Mouse (Mus musculus) MEL (cell line): ENCODE measurements around the gene Creb5. TPM values are rescaled to one million over a fixed set of nuclear protein-coding genes. Genes with fewer than 3 reads are reported as not detected.

Experiments
- DNase-seq: peaks from one replicate; pipeline ENCODE4 v3.0.0; 2011; ENCODE audit warnings: low read depth, low spot score
- H3K27ac ChIP-seq: 2 replicates; pipeline ENCODE4 v1.5.1; 2012; ENCODE audit warnings: low read depth, mild to moderate bottlenecking, control low read depth, low read length, moderate library complexity; ENCODE audit not compliant: control insufficient read depth
- H3K27me3 ChIP-seq, 2 experiments: fragments of 150-350 bp in 1 of 2; sonication (generic) in 1 of 2; 2 replicates each; pipeline ENCODE4 v1.6.1; 2012; ENCODE audit warnings: low read length in 2 of 2, mild to moderate bottlenecking in 2 of 2, improper control_type of control experiment in 1 of 2, moderate library complexity in 1 of 2; ENCODE audit not compliant: insufficient read depth in 2 of 2, control insufficient read depth in 1 of 2
- H3K36me3 ChIP-seq, 2 experiments: 2 replicates each; pipeline ENCODE4 v1.6.1; 2012 to 2014; ENCODE audit warnings: low read length in 2 of 2, improper control_type of control experiment in 1 of 2, inconsistent platforms in 1 of 2, mild to moderate bottlenecking in 1 of 2; ENCODE audit not compliant: insufficient read depth in 2 of 2, control insufficient read depth in 1 of 2
- H3K4me1 ChIP-seq, 2 experiments: fragments of 150-350 bp in 1 of 2; sonication (generic) in 1 of 2; 2 replicates each; pipeline ENCODE4 v1.6.1; 2012; ENCODE audit warnings: low read length in 2 of 2, improper control_type of control experiment in 1 of 2, mild to moderate bottlenecking in 1 of 2; ENCODE audit not compliant: insufficient read depth in 2 of 2, control insufficient read depth in 1 of 2
- H3K4me3 ChIP-seq, 2 experiments: fragments of 150-350 bp in 1 of 2; sonication (generic) in 1 of 2; 2 replicates each; pipeline ENCODE4 v1.5.1; 2012; ENCODE audit warnings: low read depth in 2 of 2, low read length in 2 of 2, mild to moderate bottlenecking in 2 of 2, moderate library complexity in 2 of 2, control low read depth in 1 of 2, improper control_type of control experiment in 1 of 2; ENCODE audit not compliant: control insufficient read depth in 1 of 2, insufficient read depth in 1 of 2
- H3K79me2 ChIP-seq: 2 replicates; pipeline ENCODE4 v1.6.1; 2012; ENCODE audit warnings: mild to moderate bottlenecking, low read length, moderate library complexity; ENCODE audit not compliant: control insufficient read depth, poor library complexity, insufficient read depth
- H3K9ac ChIP-seq: 2 replicates; pipeline ENCODE4 v1.6.1; 2012; ENCODE audit warnings: low read depth, mild to moderate bottlenecking, control low read depth, low read length, moderate library complexity; ENCODE audit not compliant: control insufficient read depth, poor library complexity, severe bottlenecking
- H3K9me3 ChIP-seq: fragments of 150-350 bp; sonication (generic); replicated peaks from 2 replicates; pipeline ENCODE4 v1.6.1; 2012; ENCODE audit warnings: mild to moderate bottlenecking, low read length, improper control_type of control experiment, moderate library complexity; ENCODE audit not compliant: insufficient read depth
- CTCF ChIP-seq, 3 experiments: IDR thresholded peaks in 2 of 3; conservative IDR thresholded peaks in 1 of 3; 2 replicates each; pipeline ENCODE4 v1.5.1; 2011 to 2012; ENCODE audit warnings: low read length in 3 of 3, low read depth in 2 of 3, mild to moderate bottlenecking in 2 of 3, improper control_type of control experiment in 1 of 3, inconsistent platforms in 1 of 3, mixed read lengths in 1 of 3, moderate library complexity in 1 of 3; ENCODE audit not compliant: control insufficient read depth in 1 of 3, insufficient read depth in 1 of 3, poor library complexity in 1 of 3, severe bottlenecking in 1 of 3
- E2F4 ChIP-seq: IDR thresholded peaks from 2 replicates; pipeline ENCODE4 v1.6.1; 2011; ENCODE audit warnings: low read depth, low read length, improper control_type of control experiment, borderline replicate concordance
- EP300 ChIP-seq, 2 experiments: IDR thresholded peaks; 2 replicates each; pipeline ENCODE4 v1.6.1; 2011; ENCODE audit warnings: improper control_type of control experiment in 2 of 2, low read length in 2 of 2, low read depth in 1 of 2, mild to moderate bottlenecking in 1 of 2
- ETS1 ChIP-seq: IDR thresholded peaks from 2 replicates; pipeline ENCODE4 v1.6.1; 2012; ENCODE audit warnings: low read depth, mild to moderate bottlenecking, inconsistent platforms, low read length, improper control_type of control experiment, moderate library complexity
- GABPA ChIP-seq: IDR thresholded peaks from 2 replicates; pipeline ENCODE4 v1.6.1; 2012; ENCODE audit warnings: low read depth, mild to moderate bottlenecking, inconsistent platforms, low read length, improper control_type of control experiment, moderate library complexity
- GATA1 ChIP-seq: IDR thresholded peaks from 2 replicates; pipeline ENCODE4 v1.6.1; 2011; ENCODE audit warnings: low read depth, low read length, improper control_type of control experiment
- HCFC1 ChIP-seq: IDR thresholded peaks from 2 replicates; pipeline ENCODE4 v1.6.1; 2012; ENCODE audit warnings: low read depth, mild to moderate bottlenecking, inconsistent platforms, low read length, improper control_type of control experiment, moderate library complexity
- KAT2A ChIP-seq: conservative IDR thresholded peaks from 2 replicates; pipeline ENCODE4 v1.6.1; 2012; ENCODE audit warnings: low read depth, low read length, improper control_type of control experiment, inconsistent platforms
- MAFK ChIP-seq: IDR thresholded peaks from 2 replicates; pipeline ENCODE4 v1.6.1; 2011; ENCODE audit warnings: low read depth, mild to moderate bottlenecking, low read length, improper control_type of control experiment, borderline replicate concordance
- MAX ChIP-seq: IDR thresholded peaks from 2 replicates; pipeline ENCODE4 v1.6.1; 2011; ENCODE audit warnings: low read length, improper control_type of control experiment
- MYC ChIP-seq: IDR thresholded peaks from 2 replicates; pipeline ENCODE4 v1.6.1; 2011; ENCODE audit warnings: low read depth, mild to moderate bottlenecking, low read length, improper control_type of control experiment, moderate library complexity
- POLR2A ChIP-seq, 2 experiments: IDR thresholded peaks; 2 replicates each; pipeline ENCODE4 v1.6.1; 2011 to 2012; ENCODE audit warnings: low read length in 2 of 2, mild to moderate bottlenecking in 2 of 2, control low read depth in 1 of 2, improper control_type of control experiment in 1 of 2, low read depth in 1 of 2, moderate library complexity in 1 of 2; ENCODE audit not compliant: control insufficient read depth in 1 of 2, insufficient read depth in 1 of 2, poor library complexity in 1 of 2
- POLR2AphosphoS2 ChIP-seq: IDR thresholded peaks from 2 replicates; pipeline ENCODE4 v1.6.1; 2011; ENCODE audit warnings: low read length, improper control_type of control experiment
- POLR2AphosphoS5 ChIP-seq: IDR thresholded peaks from 2 replicates; pipeline ENCODE4 v1.6.1; 2012; ENCODE audit warnings: low read depth, borderline replicate concordance, mild to moderate bottlenecking, inconsistent platforms, low read length, moderate library complexity, mixed read lengths
- RCOR1 ChIP-seq: IDR thresholded peaks from 2 replicates; pipeline ENCODE4 v1.6.1; 2012; ENCODE audit warnings: low read depth, mild to moderate bottlenecking, inconsistent platforms, low read length, improper control_type of control experiment
- SMC3 ChIP-seq: IDR thresholded peaks from 2 replicates; pipeline ENCODE4 v1.6.1; 2011; ENCODE audit warnings: low read depth, low read length, improper control_type of control experiment
- TCF12 ChIP-seq: IDR thresholded peaks from 2 replicates; pipeline ENCODE4 v1.6.1; 2014; ENCODE audit warnings: low read depth, mild to moderate bottlenecking, inconsistent platforms, low read length, improper control_type of control experiment, moderate library complexity
- USF1 ChIP-seq: IDR thresholded peaks from 2 replicates; pipeline ENCODE4 v1.6.1; 2014; ENCODE audit warnings: low read depth, mild to moderate bottlenecking, inconsistent platforms, low read length, improper control_type of control experiment, moderate library complexity
- ZMIZ1 ChIP-seq: IDR thresholded peaks from 2 replicates; pipeline ENCODE4 v1.6.1; 2012; ENCODE audit warnings: low read depth, mild to moderate bottlenecking, inconsistent platforms, low read length, improper control_type of control experiment, moderate library complexity
- polyA plus RNA-seq, 2 experiments: library from polyadenylated mRNA; stranded (reverse) in 1 of 2; unstranded in 1 of 2; fragments of >175 nt in 1 of 2; fragments of >200 nt in 1 of 2; gene quantifications; 2 replicates each; pipeline versions ENCODE4 v1.2.1 to v1.2.4; 2012; ENCODE audit warnings: low replicate concordance in 2 of 2, low read depth in 1 of 2; ENCODE audit not compliant: insufficient read length in 2 of 2, insufficient read depth in 1 of 2, missing spikeins in 1 of 2
- total RNA-seq: library from RNA; depleted of rRNA; stranded (reverse); fragments of 300-350 nt; gene quantifications from 2 replicates; pipeline ENCODE4 v1.2.3, GENCODE M21; 2012

Gene Creb5
- total and polyA plus RNA-seq, 3 experiments = not detected

DNA sequence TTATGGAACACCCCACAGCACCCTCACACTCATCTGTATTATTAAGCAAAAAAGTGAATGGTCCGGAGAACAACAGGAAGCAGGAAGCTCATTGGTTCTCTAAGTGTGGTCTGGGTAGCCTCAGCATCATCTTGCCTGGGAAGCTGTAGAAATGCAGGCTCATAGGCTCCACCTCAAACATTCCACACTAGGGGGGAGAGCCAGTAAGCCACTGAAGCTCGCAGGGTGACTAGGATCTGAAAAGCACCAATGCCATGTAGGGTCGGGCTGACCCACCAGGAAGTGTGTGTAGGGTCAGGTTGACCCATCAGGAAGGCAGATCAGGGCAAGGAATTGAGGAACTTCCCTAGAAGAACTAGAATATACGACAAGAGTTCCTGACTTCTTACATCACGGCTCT, 420.7 kb downstream of the Creb5 start:
- no peak overlapping the region for H3K27ac ChIP-seq
- H3K4me1 ChIP-seq = no peaks in the 10 kb centered on the region
- no peak overlapping the region for H3K4me3 ChIP-seq
- no peaks in the 10 kb centered on the region for H3K9me3 ChIP-seq
- no peaks in the 10 kb centered on the region for H3K27me3 ChIP-seq
- no peak for DNase-seq
- no peak for TF ChIP-seq HCFC1
- TF ChIP-seq ETS1 = no peak
- no peak for TF ChIP-seq POLR2A (IDR thresholded peaks at IDR 0.05; ENCODE audit: control insufficient read depth in 1 of 2, insufficient read depth in 1 of 2, low read depth in 1 of 2, low read length in 2 of 2, poor library complexity in 1 of 2)
- TF ChIP-seq MYC = no peak
- no peak for TF ChIP-seq GABPA
- no peak for TF ChIP-seq ZMIZ1
- TF ChIP-seq GATA1 = no peak
- no peak for TF ChIP-seq MAX
- no peak for TF ChIP-seq E2F4
- TF ChIP-seq TCF12 = no peak
- no peak for TF ChIP-seq KAT2A
- TF ChIP-seq USF1 = no peak
- no peak for TF ChIP-seq POLR2AphosphoS2
- TF ChIP-seq POLR2AphosphoS5 = no peak
- no peak for TF ChIP-seq CTCF (IDR thresholded peaks at IDR 0.05 in 2 of 3, conservative IDR thresholded peaks at IDR 0.05 in 1 of 3; ENCODE audit: control insufficient read depth in 1 of 3, insufficient read depth in 1 of 3, low read depth in 2 of 3, low read length in 3 of 3, poor library complexity in 1 of 3, severe bottlenecking in 1 of 3)
- TF ChIP-seq SMC3 = no peak
- no peak for TF ChIP-seq MAFK
- TF ChIP-seq RCOR1 = no peak
- no peak for TF ChIP-seq EP300 (IDR thresholded peaks at IDR 0.05; ENCODE audit: low read depth in 1 of 2, low read length in 2 of 2)
- no peak overlapping the region for H3K9ac ChIP-seq
- no peaks in the 10 kb centered on the region for H3K79me2 ChIP-seq
- no peaks in the 10 kb centered on the region for H3K36me3 ChIP-seq

- Histone ChIP-seq H3K4me1 (no peaks in the 10 kb centered on the region), H3K9me3 (no peaks in the 10 kb centered on the region)
- no peak for DNase-seq
These were observed 422.8 kb downstream of the Creb5 start for GRCm38 (mm10) chr6:53709694-53710442.

More at GRCm38 (mm10) chr6:53709694-53710442, 422.8 kb downstream of the Creb5 start:
- no peak overlapping the region for H3K27ac ChIP-seq
- H3K27me3 ChIP-seq = no peaks in the 10 kb centered on the region
- no peak for TF ChIP-seq GATA1
- no peak for TF ChIP-seq EP300 (IDR thresholded peaks at IDR 0.05; ENCODE audit: low read depth in 1 of 2, low read length in 2 of 2)
- no peak overlapping the region for H3K4me3 ChIP-seq
- no peaks in the 10 kb centered on the region for H3K36me3 ChIP-seq
- no peak overlapping the region for H3K9ac ChIP-seq
- H3K79me2 ChIP-seq = no peaks in the 10 kb centered on the region
